Mouse (Mus musculus) embryonic facial prominence, embryonic 13.5 days (tissue): Measurements from ENCODE around the gene Arid1a. TPM values are rescaled to one million over a fixed set of nuclear protein-coding genes. Genes with fewer than 3 reads are reported as not detected.

ENCODE experiments used
- ATAC-seq: fragments of 200-750 bp; cut with Nextera tagmentation; 2 replicates; pipeline ENCODE4 v1.8.0; 2017; ENCODE audit warnings: low read depth; ENCODE audit not compliant: insufficient number of reproducible peaks, insufficient read depth, low FRiP score, low TSS enrichment
- H3K27ac ChIP-seq: fragments of 300-500 bp; sonication (generic); 2 replicates; pipeline ENCODE4 v1.5.1; 2015; ENCODE audit warnings: moderate library complexity, mild to moderate bottlenecking, inconsistent platforms
- H3K27me3 ChIP-seq: fragments of 300-500 bp; sonication (generic); 2 replicates; pipeline ENCODE4 v1.6.1; 2015; ENCODE audit warnings: mild to moderate bottlenecking, inconsistent platforms
- H3K36me3 ChIP-seq: fragments of 300-500 bp; sonication (generic); 2 replicates; pipeline ENCODE4 v1.6.1; 2015; ENCODE audit warnings: mild to moderate bottlenecking, inconsistent platforms
- H3K4me1 ChIP-seq: fragments of 300-500 bp; sonication (generic); 2 replicates; pipeline ENCODE4 v1.6.1; 2015; ENCODE audit warnings: inconsistent platforms
- H3K4me2 ChIP-seq: fragments of 300-500 bp; sonication (generic); 2 replicates; pipeline ENCODE4 v1.6.1; 2015; ENCODE audit warnings: moderate library complexity, mild to moderate bottlenecking, inconsistent platforms
- H3K4me3 ChIP-seq: fragments of 300-500 bp; sonication (generic); 2 replicates; pipeline ENCODE4 v1.5.1; 2015; ENCODE audit warnings: mild to moderate bottlenecking, inconsistent platforms
- H3K9ac ChIP-seq: fragments of 300-500 bp; sonication (generic); 2 replicates; pipeline ENCODE4 v1.6.1; 2015; ENCODE audit warnings: mild to moderate bottlenecking, inconsistent platforms
- H3K9me3 ChIP-seq: fragments of 300-500 bp; sonication (generic); 2 replicates; pipeline ENCODE4 v1.6.1; 2016; ENCODE audit warnings: inconsistent platforms
- WGBS: fragments of 180-500 bp; shearing (Covaris S2); methylation state at CpG from one replicate; pipeline ENCODE4 v1.1.7; 2015; ENCODE audit warnings: mixed read lengths; 5-methylcytosine and 5-hydroxymethylcytosine counted together
- polyA plus RNA-seq: library from polyadenylated mRNA; unstranded; fragments of >200 nt; fragmentation: Nextera tagmentation; extraction: Ambion mirVana; gene quantifications from 2 replicates; pipeline ENCODE4 v1.2.1, GENCODE M21; 2015

Arid1a gene
- polyA plus RNA-seq, 1 experiment from 2014 or later, result 36.0 TPM

GRCm38 (mm10) chr4:133728256-133728655 is 28.3 kb downstream of the Arid1a start:
- Histone ChIP-seq H3K4me1 (peaks cover 63% of the 10 kb centered on the region), H3K4me2 (peak overlapping the region; percentile 49; the same call in 1 of the 2 replicates), H3K4me3 (no peak overlapping the region), H3K9me3 (no peaks in the 10 kb centered on the region), H3K36me3 (peaks cover 6% of the 10 kb centered on the region; the same call in 1 of the 2 replicates), H3K27ac (peak overlapping the region; percentile 60; the same call in 1 of the 2 replicates), H3K27me3 (no peaks in the 10 kb centered on the region), H3K9ac (no peak overlapping the region)
- 33% methylated on average over 9 of the region's 9 CpGs for WGBS
- ATAC-seq, result no peak

GRCm38 (mm10) chr4:133725706-133726105 is 30.9 kb downstream of the Arid1a start:
- no peak overlapping the region for H3K9ac ChIP-seq
- H3K27me3 ChIP-seq, result no peaks in the 10 kb centered on the region
- no peak for ATAC-seq
- peaks cover 41% of the 10 kb centered on the region for H3K4me1 ChIP-seq
- no peak overlapping the region for H3K4me3 ChIP-seq
- no peak overlapping the region for H3K27ac ChIP-seq
- peaks cover 27% of the 10 kb centered on the region for H3K36me3 ChIP-seq
- no peaks in the 10 kb centered on the region for H3K9me3 ChIP-seq
- 78% methylated on average over 2 of the region's 2 CpGs for WGBS
- H3K4me2 ChIP-seq, result no peak overlapping the region

- H3K4me1 ChIP-seq, result no peaks in the 10 kb centered on the region
- H3K4me2 ChIP-seq, result no peak overlapping the region
- 0 out of 2 replicates have a peak overlapping the region, but pooled peaks have one; percentile 48 for H3K27ac ChIP-seq
- WGBS, result 82% methylated on average over 3 of the region's 3 CpGs
- no peaks in the 10 kb centered on the region for H3K27me3 ChIP-seq
- H3K9ac ChIP-seq, result no peak overlapping the region
- H3K4me3 ChIP-seq, result no peak overlapping the region
- H3K9me3 ChIP-seq, result no peaks in the 10 kb centered on the region
- no peak for ATAC-seq
- peaks cover 86% of the 10 kb centered on the region for H3K36me3 ChIP-seq
These were observed 36.8 kb downstream of the Arid1a start for GRCm38 (mm10) chr4:133719791-133720190.

GRCm38 (mm10) chr4:133712755-133713154 is 43.8 kb downstream of the Arid1a start:
- ATAC-seq, result no peak
- Histone ChIP-seq H3K9ac (no peak overlapping the region), H3K4me1 (peaks cover 11% of the 10 kb centered on the region), H3K27me3 (no peaks in the 10 kb centered on the region), H3K9me3 (no peaks in the 10 kb centered on the region), H3K36me3 (peaks cover 63% of the 10 kb centered on the region), H3K4me2 (no peak overlapping the region), H3K4me3 (no peak overlapping the region), H3K27ac (no peak overlapping the region)
- 82% methylated on average over 5 of the region's 5 CpGs for WGBS

GRCm38 (mm10) chr4:133711307-133712076 is 45.1 kb downstream of the Arid1a start:
- Histone ChIP-seq H3K4me3 (no peak overlapping the region), H3K27me3 (no peaks in the 10 kb centered on the region), H3K27ac (no peak overlapping the region), H3K4me2 (no peak overlapping the region), H3K9me3 (no peaks in the 10 kb centered on the region), H3K36me3 (peaks cover 56% of the 10 kb centered on the region), H3K4me1 (peaks cover 23% of the 10 kb centered on the region), H3K9ac (no peak overlapping the region)
- no peak for ATAC-seq
- WGBS, result 87% methylated on average over 6 of the region's 6 CpGs

- Histone ChIP-seq H3K4me1 (peaks cover 38% of the 10 kb centered on the region), H3K9me3 (no peaks in the 10 kb centered on the region), H3K27me3 (no peaks in the 10 kb centered on the region), H3K4me3 (no peak overlapping the region), H3K27ac (no peak overlapping the region), H3K36me3 (peaks cover 51% of the 10 kb centered on the region), H3K9ac (no peak overlapping the region), H3K4me2 (no peak overlapping the region)
- ATAC-seq, result no peak
- whole genome bisulfite sequencing, result 55% methylated on average over 2 of the region's 2 CpGs
These were observed 47.2 kb downstream of the Arid1a start for GRCm38 (mm10) chr4:133709395-133709794.

GRCm38 (mm10) chr4:133707464-133707863 is 49.1 kb downstream of the Arid1a start:
- no peak overlapping the region for H3K4me2 ChIP-seq
- no peak overlapping the region for H3K9ac ChIP-seq
- no peak for ATAC-seq
- peaks cover 49% of the 10 kb centered on the region for H3K36me3 ChIP-seq
- no peaks in the 10 kb centered on the region for H3K9me3 ChIP-seq
- H3K4me1 ChIP-seq, result peaks cover 38% of the 10 kb centered on the region
- 54% methylated on average over 1 of the region's 1 CpGs for WGBS
- H3K4me3 ChIP-seq, result no peak overlapping the region
- H3K27me3 ChIP-seq, result no peaks in the 10 kb centered on the region
- H3K27ac ChIP-seq, result peak overlapping the region; percentile 57

GRCm38 (mm10) chr4:133706956-133707355 is 49.6 kb downstream of the Arid1a start:
- Histone ChIP-seq H3K27me3 (no peaks in the 10 kb centered on the region), H3K9me3 (no peaks in the 10 kb centered on the region), H3K4me2 (no peak overlapping the region), H3K4me1 (peaks cover 38% of the 10 kb centered on the region), H3K27ac (peak overlapping the region; percentile 57), H3K4me3 (no peak overlapping the region), H3K36me3 (peaks cover 54% of the 10 kb centered on the region), H3K9ac (no peak overlapping the region)
- ATAC-seq, result no peak
- 22% methylated on average over 8 of the region's 8 CpGs for WGBS

- peaks cover 61% of the 10 kb centered on the region for H3K36me3 ChIP-seq
- no peaks in the 10 kb centered on the region for H3K27me3 ChIP-seq
- H3K9ac ChIP-seq, result no peak overlapping the region
- no peak overlapping the region for H3K4me3 ChIP-seq
- no peak overlapping the region for H3K27ac ChIP-seq
- H3K4me1 ChIP-seq, result peaks cover 44% of the 10 kb centered on the region
- no peak for ATAC-seq
- no peak overlapping the region for H3K4me2 ChIP-seq
- H3K9me3 ChIP-seq, result no peaks in the 10 kb centered on the region
- 86% methylated on average over 4 of the region's 4 CpGs for WGBS
These were observed 51.5 kb downstream of the Arid1a start for GRCm38 (mm10) chr4:133705062-133705461.

GRCm38 (mm10) chr4:133700905-133701368 is 55.6 kb downstream of the Arid1a start:
- H3K27ac ChIP-seq, result no peak overlapping the region
- H3K9me3 ChIP-seq, result no peaks in the 10 kb centered on the region
- no peak overlapping the region for H3K4me3 ChIP-seq
- peaks cover 15% of the 10 kb centered on the region for H3K4me1 ChIP-seq
- H3K9ac ChIP-seq, result no peak overlapping the region
- H3K27me3 ChIP-seq, result no peaks in the 10 kb centered on the region
- no peak overlapping the region for H3K4me2 ChIP-seq
- peaks cover 85% of the 10 kb centered on the region for H3K36me3 ChIP-seq
- WGBS, result 73% methylated on average over 11 of the region's 11 CpGs
- peak; percentile 48; the same call in 1 of the 2 replicates for ATAC-seq

GRCm38 (mm10) chr4:133695363-133695762 is 61.2 kb downstream of the Arid1a start:
- H3K4me3 ChIP-seq, result no peak overlapping the region
- H3K4me2 ChIP-seq, result no peak overlapping the region
- ATAC-seq, result no peak
- H3K36me3 ChIP-seq, result peaks cover 94% of the 10 kb centered on the region
- H3K4me1 ChIP-seq, result peaks cover 14% of the 10 kb centered on the region
- H3K9ac ChIP-seq, result no peak overlapping the region
- H3K9me3 ChIP-seq, result no peaks in the 10 kb centered on the region
- no peak overlapping the region for H3K27ac ChIP-seq
- WGBS, result 82% methylated on average over 3 of the region's 3 CpGs
- H3K27me3 ChIP-seq, result no peaks in the 10 kb centered on the region

- H3K27me3 ChIP-seq, result no peaks in the 10 kb centered on the region
- H3K4me1 ChIP-seq, result peaks cover 22% of the 10 kb centered on the region
- H3K27ac ChIP-seq, result peak overlapping the region; percentile 49
- no peak for ATAC-seq
- no peak overlapping the region for H3K4me2 ChIP-seq
- H3K4me3 ChIP-seq, result no peak overlapping the region
- H3K36me3 ChIP-seq, result peaks cover 100% of the 10 kb centered on the region
- no peak overlapping the region for H3K9ac ChIP-seq
- no peaks in the 10 kb centered on the region for H3K9me3 ChIP-seq
- 18% methylated on average over 5 of the region's 5 CpGs for WGBS
These were observed 66.3 kb downstream of the Arid1a start for GRCm38 (mm10) chr4:133690252-133690651.
